Mouse (Mus musculus) lung, embryonic 14.5 days (tissue): ENCODE data around the gene P2rx2. TPM values are rescaled to one million over a fixed set of nuclear protein-coding genes. Genes with fewer than 3 reads are reported as not detected.
A peak's percentile ranks its signal among the peaks of the same experiment; 100 is the strongest.

Experiments
- ATAC-seq: fragments of 200-750 bp; cut with Nextera tagmentation; 2 replicates; pipeline ENCODE4 v1.8.0; 2017; ENCODE audit warnings: mild to moderate bottlenecking, moderate TSS enrichment, moderate library complexity; ENCODE audit not compliant: insufficient read depth
- DNase-seq: peaks from one replicate; pipeline ENCODE4 v3.0.0-alpha.2; 2015
- H3K27ac ChIP-seq: fragments of 300-500 bp; sonication (generic); 2 replicates; pipeline ENCODE4 v1.5.1; 2014; ENCODE audit warnings: low read depth, mild to moderate bottlenecking, moderate library complexity
- H3K27me3 ChIP-seq: fragments of 300-500 bp; sonication (generic); 2 replicates; pipeline ENCODE4 v1.6.1; 2014; ENCODE audit warnings: low read length, control low read depth; ENCODE audit not compliant: insufficient read depth
- H3K36me3 ChIP-seq: fragments of 300-500 bp; sonication (generic); 2 replicates; pipeline ENCODE4 v1.6.1; 2014; ENCODE audit warnings: control low read depth; ENCODE audit not compliant: insufficient read depth
- H3K4me1 ChIP-seq: fragments of 300-500 bp; sonication (generic); 2 replicates; pipeline ENCODE4 v1.6.1; 2014; ENCODE audit warnings: antibody characterized with exemption, control low read depth; ENCODE audit not compliant: insufficient read depth
- H3K4me2 ChIP-seq: fragments of 300-500 bp; sonication (generic); 2 replicates; pipeline ENCODE4 v1.6.1; 2014; ENCODE audit warnings: mild to moderate bottlenecking
- H3K4me3 ChIP-seq: fragments of 300-500 bp; sonication (generic); 2 replicates; pipeline ENCODE4 v1.5.1; 2014; ENCODE audit warnings: low read depth, low read length
- H3K9ac ChIP-seq: fragments of 300-500 bp; sonication (generic); 2 replicates; pipeline ENCODE4 v1.6.1; 2014
- H3K9me3 ChIP-seq: fragments of 300-500 bp; sonication (generic); 2 replicates; pipeline ENCODE4 v1.6.1; 2016; ENCODE audit warnings: low read depth, low read length, control low read depth
- CTCF ChIP-seq: IDR thresholded peaks from 2 replicates; pipeline ENCODE4 v1.5.1; 2016; ENCODE audit warnings: antibody characterized with exemption, low read depth
- WGBS: fragments of 180-500 bp; shearing (Covaris S2); extraction: QIAGEN DNeasy Blood & Tissue Kit; methylation state at CpG from one replicate; pipeline ENCODE4 v1.1.7; 2014; 5-methylcytosine and 5-hydroxymethylcytosine counted together
- polyA plus RNA-seq: library from polyadenylated mRNA; unstranded; fragments of >200 nt; fragmentation: Nextera tagmentation; extraction: Ambion mirVana; gene quantifications from 2 replicates; pipeline ENCODE4 v1.2.1, GENCODE M21; 2014

Gene P2rx2
- polyA plus RNA-seq, 1 experiment from 2014 or later: 14.1 TPM

DNA sequence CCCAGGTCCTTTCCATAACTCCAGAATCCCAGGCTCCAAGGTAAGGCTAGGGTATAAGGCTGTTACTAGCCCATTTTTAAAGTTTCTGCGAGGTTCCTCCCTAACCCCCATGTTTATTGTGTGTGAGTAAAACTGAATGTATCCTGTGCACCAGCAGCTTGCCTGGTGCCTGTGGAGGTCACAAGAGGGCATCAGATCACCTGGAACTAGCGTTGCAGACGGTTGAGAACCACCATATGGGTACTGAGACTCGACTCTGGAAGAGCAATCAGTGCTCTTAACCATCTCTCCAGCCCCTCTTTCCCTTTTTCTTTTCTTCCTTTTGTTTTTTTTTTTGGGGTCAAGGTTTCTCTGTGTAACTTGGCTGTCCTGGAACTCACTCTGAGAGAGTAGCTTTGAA lies 36.8 kb upstream of the P2rx2 start:
- no peak overlapping the region for H3K27ac ChIP-seq
- no peaks in the 10 kb centered on the region for H3K9me3 ChIP-seq
- no peaks in the 10 kb centered on the region for H3K4me1 ChIP-seq
- no peak overlapping the region for H3K4me2 ChIP-seq
- 74% methylated on average over 4 of the region's 4 CpGs for WGBS
- no peak for DNase-seq
- no peak for TF ChIP-seq CTCF
- H3K27me3 ChIP-seq: no peaks in the 10 kb centered on the region
- no peak overlapping the region for H3K9ac ChIP-seq
- H3K36me3 ChIP-seq: peaks cover 41% of the 10 kb centered on the region
- no peak for ATAC-seq
- no peak overlapping the region for H3K4me3 ChIP-seq

DNA sequence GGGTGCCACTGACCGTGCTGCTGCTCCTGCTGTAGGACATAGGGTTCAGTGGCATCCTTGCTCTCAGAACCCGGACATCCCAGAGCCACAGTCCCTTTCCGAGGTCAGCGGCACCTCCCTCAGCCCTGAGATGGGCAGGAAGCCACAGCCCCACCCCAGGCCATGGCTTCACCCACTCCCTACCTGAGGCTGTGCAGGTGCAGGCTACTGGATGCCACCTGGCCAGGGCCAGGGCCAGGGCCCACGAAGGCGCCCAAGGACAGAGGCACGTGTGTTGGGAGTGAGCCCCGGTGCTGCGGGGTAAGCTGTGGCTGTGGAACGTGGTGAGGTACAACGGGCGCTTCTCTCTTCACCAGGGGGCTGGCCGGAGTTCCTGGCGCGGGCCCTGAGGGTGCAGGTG lies 36.1 kb upstream of the P2rx2 start:
- Histone ChIP-seq H3K9ac (no peak overlapping the region), H3K36me3 (peaks cover 46% of the 10 kb centered on the region), H3K27me3 (no peaks in the 10 kb centered on the region), H3K4me3 (no peak overlapping the region), H3K9me3 (no peaks in the 10 kb centered on the region), H3K27ac (no peak overlapping the region), H3K4me1 (no peaks in the 10 kb centered on the region), H3K4me2 (no peak overlapping the region)
- DNase-seq (no peak), ATAC-seq (no peak)
- TF ChIP-seq CTCF: no peak
- 84% methylated on average over 15 of the region's 15 CpGs for WGBS

DNA sequence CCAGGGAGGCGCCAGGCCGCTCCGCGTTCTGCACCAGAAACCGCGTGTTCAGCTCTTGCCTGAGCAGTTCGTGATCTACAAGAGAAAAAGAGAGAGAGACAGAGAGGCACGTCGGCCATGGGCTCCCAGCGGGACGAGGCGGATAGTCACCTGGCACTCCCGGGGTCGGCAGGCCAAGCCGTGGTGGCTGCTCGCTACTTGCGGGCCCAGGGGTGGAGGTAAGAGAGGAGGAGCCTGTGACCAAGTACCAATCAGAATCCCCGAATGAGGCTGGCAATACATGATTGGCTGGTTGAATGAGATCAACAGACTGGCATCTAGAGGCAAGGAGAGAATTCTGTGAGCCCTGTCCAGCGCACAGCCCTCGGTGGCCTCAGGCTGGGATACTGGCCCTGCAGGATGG lies 35.2 kb upstream of the P2rx2 start:
- no peak for TF ChIP-seq CTCF
- Histone ChIP-seq H3K4me2 (no peak overlapping the region), H3K9ac (no peak overlapping the region), H3K9me3 (no peaks in the 10 kb centered on the region), H3K27ac (no peak overlapping the region), H3K4me1 (no peaks in the 10 kb centered on the region), H3K4me3 (no peak overlapping the region), H3K36me3 (peaks cover 47% of the 10 kb centered on the region), H3K27me3 (no peaks in the 10 kb centered on the region)
- 44% methylated on average over 20 of the region's 20 CpGs for WGBS
- ATAC-seq: peak; percentile 70
- peak; percentile 28 for DNase-seq

DNA sequence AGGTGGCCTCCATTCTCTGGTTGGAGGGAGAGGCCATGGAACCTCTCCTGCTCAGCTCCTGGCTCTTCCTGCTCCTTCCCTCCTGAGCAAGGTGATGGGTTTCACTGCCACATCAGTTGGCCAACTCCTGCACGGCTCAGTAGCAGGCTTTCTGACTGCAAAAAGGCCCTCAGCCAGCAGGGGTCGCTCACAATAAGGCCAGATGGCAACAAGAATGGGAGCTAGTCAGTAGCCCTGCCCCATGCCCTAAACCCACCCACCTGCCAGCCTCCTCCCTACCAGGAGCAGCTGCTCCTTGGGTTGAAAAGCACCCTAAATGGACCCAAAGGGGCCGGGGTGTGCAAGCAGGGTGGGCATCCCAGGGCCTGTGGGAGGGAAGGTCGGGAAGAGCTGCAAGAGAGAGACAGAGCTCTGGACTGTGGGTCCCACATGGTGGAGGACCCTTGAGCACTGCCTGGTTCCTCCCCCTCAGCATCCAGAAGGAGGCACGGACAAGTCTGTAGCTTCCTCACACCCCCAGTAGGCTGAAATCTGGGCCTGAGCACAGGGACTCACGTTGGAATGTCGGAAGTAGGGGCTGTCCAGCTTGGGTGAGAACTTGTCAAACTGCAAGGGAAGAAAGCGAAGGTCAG lies 33.9 kb upstream of the P2rx2 start:
- no peaks in the 10 kb centered on the region for H3K27me3 ChIP-seq
- no peak for ATAC-seq
- H3K27ac ChIP-seq: no peak overlapping the region
- H3K4me3 ChIP-seq: no peak overlapping the region
- TF ChIP-seq CTCF: peak; percentile 87
- H3K36me3 ChIP-seq: peaks cover 47% of the 10 kb centered on the region
- no peaks in the 10 kb centered on the region for H3K9me3 ChIP-seq
- no peak overlapping the region for H3K4me2 ChIP-seq
- H3K4me1 ChIP-seq: no peaks in the 10 kb centered on the region
- no peak overlapping the region for H3K9ac ChIP-seq
- 42% methylated on average over 8 of the region's 8 CpGs for WGBS
- peak; percentile 81 for DNase-seq

DNA sequence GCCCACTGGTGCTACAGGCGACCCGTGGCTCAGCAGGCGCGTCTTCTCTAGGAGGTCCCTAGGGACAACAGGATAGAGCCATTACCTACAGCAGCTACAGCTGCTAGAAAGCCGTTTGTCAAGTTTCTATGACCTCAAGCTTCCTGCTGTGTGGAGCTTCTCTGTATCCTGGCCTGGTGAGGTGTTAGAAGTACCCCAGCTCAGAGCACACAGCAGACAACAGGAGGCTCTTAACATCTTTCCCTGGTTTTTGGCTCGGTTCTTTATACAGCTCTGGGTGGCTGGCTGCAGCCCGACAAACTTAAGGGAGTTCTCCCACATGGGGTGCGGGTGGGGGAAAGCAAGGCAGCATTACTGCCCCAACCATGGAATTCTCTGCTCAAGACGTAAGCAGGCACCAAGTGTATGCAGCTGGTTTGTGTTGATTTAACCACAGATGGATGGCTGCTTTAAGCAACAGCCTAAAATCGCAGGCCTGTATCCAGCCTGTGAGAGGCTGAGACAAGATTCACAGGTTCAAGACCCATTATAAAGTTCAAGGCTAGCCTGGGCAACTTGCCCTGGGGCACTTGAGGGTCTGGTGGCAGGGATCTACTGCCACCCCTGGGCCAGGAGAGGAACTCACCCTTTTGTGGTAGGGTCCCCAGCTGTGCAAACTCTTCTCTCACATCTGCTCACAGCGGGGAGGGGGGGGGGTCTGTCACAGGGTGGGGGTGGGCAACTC lies 21.0 kb upstream of the P2rx2 start:
- TF ChIP-seq CTCF: peak; percentile 23; the same call in 1 of the 2 replicates
- ATAC-seq: no peak; the same call in 1 of the 2 replicates
- peak; percentile 24 for DNase-seq
- Histone ChIP-seq H3K9me3 (no peaks in the 10 kb centered on the region), H3K4me3 (peak overlapping the region; percentile 51), H3K4me1 (no peaks in the 10 kb centered on the region), H3K9ac (peak overlapping the region; percentile 55; the same call in 1 of the 2 replicates), H3K4me2 (peak overlapping the region; percentile 91), H3K27ac (no peak overlapping the region; the same call in 1 of the 2 replicates), H3K27me3 (no peaks in the 10 kb centered on the region), H3K36me3 (peaks cover 19% of the 10 kb centered on the region)
- WGBS: 36% methylated on average over 11 of the region's 11 CpGs

DNA sequence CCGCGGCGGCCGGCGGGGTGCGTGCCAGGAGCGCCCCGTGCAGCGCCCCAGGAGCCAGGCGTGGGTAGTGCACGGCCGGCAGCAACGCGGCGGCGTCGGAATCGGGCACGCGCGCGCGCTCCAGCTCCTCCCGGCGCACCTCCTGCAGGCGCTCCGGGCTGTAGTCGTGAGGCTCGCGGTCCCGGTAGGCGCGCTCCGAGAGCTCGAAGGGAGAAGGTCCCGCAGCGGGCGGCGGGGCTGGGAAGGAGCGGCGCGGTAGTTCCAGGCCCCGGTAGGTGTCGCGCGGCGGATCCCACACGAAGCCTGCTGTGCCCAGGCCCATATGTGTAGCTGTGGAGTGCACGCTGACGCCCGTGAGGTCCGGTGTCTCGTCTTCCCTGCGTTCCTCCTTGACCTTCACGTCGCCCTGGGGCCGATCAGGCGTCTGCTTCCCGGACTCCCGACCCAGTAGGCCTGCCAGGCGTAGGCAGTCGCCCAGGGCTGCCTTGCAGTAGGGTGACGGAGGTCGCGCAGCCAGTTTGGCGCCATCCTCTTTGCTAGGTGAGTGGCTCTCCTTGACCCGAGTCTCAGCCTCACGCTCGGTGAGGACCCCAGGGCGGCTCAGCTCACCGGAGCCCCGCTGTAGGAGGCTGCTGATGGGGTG lies 20.3 kb upstream of the P2rx2 start:
- 2% methylated on average over 62 of the region's 72 CpGs for WGBS
- TF ChIP-seq CTCF: no peak
- no peaks in the 10 kb centered on the region for H3K4me1 ChIP-seq

DNA sequence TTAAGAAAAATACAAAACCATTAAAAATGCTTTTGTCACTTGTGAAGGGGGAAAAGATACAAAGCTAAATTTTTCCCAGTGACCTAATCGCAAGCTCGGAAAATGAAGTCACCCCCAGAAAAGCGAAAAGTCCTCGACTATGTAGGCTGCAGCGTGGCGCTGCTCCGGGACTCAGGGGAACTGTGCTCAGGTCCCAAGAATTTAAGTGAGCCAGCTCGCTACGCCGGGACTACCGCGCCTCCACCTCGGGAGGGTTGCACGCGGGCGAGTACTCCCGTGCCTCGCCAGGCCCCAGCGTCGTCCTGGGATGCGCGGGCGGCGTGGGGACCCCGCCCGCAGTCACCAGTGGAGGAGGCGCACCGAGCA lies 19.8 kb upstream of the P2rx2 start:
- H3K36me3 ChIP-seq: peaks cover 14% of the 10 kb centered on the region
- no peak; the same call in 1 of the 2 replicates for ATAC-seq

More for the DNA sequence above, 20.3 kb upstream of the P2rx2 start:
- H3K9ac ChIP-seq: peak overlapping the region; percentile 55
- H3K27ac ChIP-seq: no peak overlapping the region
- H3K4me2 ChIP-seq: peak overlapping the region; percentile 91
- H3K27me3 ChIP-seq: no peaks in the 10 kb centered on the region
- peaks cover 17% of the 10 kb centered on the region for H3K36me3 ChIP-seq
- DNase-seq (peak; percentile 89), ATAC-seq (peak; percentile 91)
- no peaks in the 10 kb centered on the region for H3K9me3 ChIP-seq
- peak overlapping the region; percentile 51 for H3K4me3 ChIP-seq

More for the DNA sequence above, 19.8 kb upstream of the P2rx2 start:
- DNase-seq: no peak
- Histone ChIP-seq H3K9ac (peak overlapping the region; percentile 55), H3K4me1 (no peaks in the 10 kb centered on the region), H3K27me3 (no peaks in the 10 kb centered on the region), H3K27ac (no peak overlapping the region), H3K9me3 (no peaks in the 10 kb centered on the region), H3K4me3 (peak overlapping the region; percentile 51), H3K4me2 (peak overlapping the region; percentile 91)
- TF ChIP-seq CTCF: no peak
- WGBS: under 1% methylated on average over 28 of the region's 28 CpGs
